Mouse (Mus musculus) ovary, adult 10 weeks (tissue): ENCODE data around the gene Slc38a8. TPM values are rescaled to one million over a fixed set of nuclear protein-coding genes. Genes with fewer than 3 reads are reported as not detected.

ENCODE experiments used
- polyA plus RNA-seq: library from polyadenylated mRNA; stranded (reverse); fragments of 350-450 nt; fragmentation: Illumina TruSeq; extraction: RNeasy Lipid Tissue Mini Kit (QIAGEN cat#74804); gene quantifications from one replicate; pipeline ENCODE4 v1.2.3, GENCODE M21; 2014

Gene Slc38a8
- 0.17 TPM for polyA plus RNA-seq

GRCm38 (mm10) chr8:119501598-119501997, at the start of gene Slc38a8:
TSS of gene Slc38a8 (minus strand) at chr8:119501698.

GRCm38 (mm10) chr8:119446211-119446989, 55.1 kb downstream of the Slc38a8 start, which contains the start of gene Necab2:
TSS of gene Necab2 (plus strand) at chr8:119446719.

GRCm38 (mm10) chr8:119433582-119434174, 67.8 kb downstream of the Slc38a8 start, which contains the start of gene Osgin1:
TSS of gene Osgin1 (plus strand) at chr8:119434124.

Other genes starting within 250 kb of the Slc38a8 start
- 283 TPM for gene Hsbp1, start 157.2 kb downstream of the Slc38a8 start, polyA plus RNA-seq
- gene Mlycd, start 106.8 kb downstream of the Slc38a8 start, polyA plus RNA-seq, result 0.43 TPM
- not detected for gene Osgin1, start 67.6 kb downstream of the Slc38a8 start, polyA plus RNA-seq
- not detected for gene Necab2, start 55.0 kb downstream of the Slc38a8 start, polyA plus RNA-seq
- gene Mbtps1, start 57.0 kb upstream of the Slc38a8 start, polyA plus RNA-seq, result 63.5 TPM
- 13.1 TPM for gene Hsdl1, start 73.5 kb upstream of the Slc38a8 start, polyA plus RNA-seq
- gene Dnaaf1, start 73.5 kb upstream of the Slc38a8 start, polyA plus RNA-seq, result not detected
- gene Taf1c, start 103.5 kb upstream of the Slc38a8 start, polyA plus RNA-seq, result not detected
- gene Adad2, start 111.0 kb upstream of the Slc38a8 start, polyA plus RNA-seq, result not detected
- 0.23 TPM for gene Kcng4, start 134.0 kb upstream of the Slc38a8 start, polyA plus RNA-seq
- 5.0 TPM for gene Wfdc1, start 164.7 kb upstream of the Slc38a8 start, polyA plus RNA-seq
- gene Atp2c2, start 198.3 kb upstream of the Slc38a8 start, polyA plus RNA-seq, result not detected